In genomic region chr4:151763928-151764327, GRCm38 (mm10) we compare ENCODE assay signal across 10 mouse cellular contexts.
DNase-seq lines count a peak whose midpoint lies in the region; ATAC-seq and TF ChIP-seq lines count a peak whose summit lies in the region.
"Had no signal": no experiment of that assay in that cellular context is flagged by ENCODE, and none has a peak within 500 bp of the region (broad histone marks: within the 10 kb centered on the region; RNA-seq: fewer than 3 reads in every experiment).

No protein-coding gene starts in this region.

- in situ Hi-C loops in CH12.LX (cut with MboI; ENCODE audit: low pct_ligation_motif_present, low pct_unique_long_range_greater_than_20kb, low sequenced_read_pairs) = loop anchor here (25.0 kb wide), 1 partner anchor 602 kb away; no protein-coding TSS in a partner anchor

- no peak for ATAC-seq in intestine, embryonic 14.5 days (replicated peaks; ENCODE audit: low FRiP score, low TSS enrichment, low read depth)
- ATAC-seq in intestine, postnatal 0 days = no peak
- peak; percentile 48; the same call in 1 of the 2 replicates for ATAC-seq in limb, embryonic 13.5 days (ENCODE audit: low FRiP score, low read depth)
- ATAC-seq in erythroblast, adult 5-6 weeks (replicated peaks; ENCODE audit: low FRiP score, poor library complexity, severe bottlenecking) = no peak
- ATAC-seq: Patski had no signal

- TF ChIP-seq RAD21 in CH12.LX (IDR thresholded peaks at IDR 0.05; ENCODE audit: low read depth, low read length) = no peak

- peak; percentile 86 for DNase-seq in intestine, embryonic 14.5 days (ENCODE audit: low spot score)
- peak; percentile 2 for DNase-seq in CH12.LX (ENCODE audit: extremely low read depth)
- DNase-seq in brain, embryonic 14.5 days (ENCODE audit: low read depth) = peak; percentile 22
- no peak for DNase-seq in natural killer cell, adult 2 months (ENCODE audit: low spot score in 2 of 2)
- no peak for DNase-seq in gastrocnemius, adult 18-20 months (ENCODE audit: low spot score)

- TF ChIP-seq CTCF in intestine, postnatal 0 days (IDR thresholded peaks at IDR 0.05; ENCODE audit: low read depth) = no peak
- TF ChIP-seq CTCF in CH12.LX (conservative IDR thresholded peaks at IDR 0.05 in 1 of 2, IDR thresholded peaks at IDR 0.05 in 1 of 2; ENCODE audit: low read depth in 2 of 2, low read length in 2 of 2) = no peak
- TF ChIP-seq CTCF in brain, embryonic 14.5 days (IDR thresholded peaks at IDR 0.05; ENCODE audit: borderline replicate concordance, extremely low read depth, insufficient read depth, insufficient read length) = no peak

- no peaks in the 10 kb centered on the region for H3K79me2 ChIP-seq in CH12.LX (replicated peaks; ENCODE audit: control insufficient read depth, extremely low read depth, insufficient read depth, poor library complexity, severe bottlenecking)

- TF ChIP-seq POLR2A in CH12.LX (IDR thresholded peaks at IDR 0.05; ENCODE audit: low read depth, low read length) = no peak
- no peak for TF ChIP-seq POLR2A in brain, embryonic 14.5 days (IDR thresholded peaks at IDR 0.05; ENCODE audit: borderline replicate concordance, extremely low read depth, insufficient read depth, insufficient read length, poor library complexity, severe bottlenecking)

- no peaks in the 10 kb centered on the region for H3K9me3 ChIP-seq in intestine, embryonic 14.5 days (ENCODE audit: control insufficient read depth, low read length)
- no peaks in the 10 kb centered on the region for H3K9me3 ChIP-seq in intestine, postnatal 0 days (ENCODE audit: control insufficient read depth)
- H3K9me3 ChIP-seq in CH12.LX (replicated peaks; ENCODE audit: low read length) = peaks cover 23% of the 10 kb centered on the region
- no peaks in the 10 kb centered on the region for H3K9me3 ChIP-seq in limb, embryonic 13.5 days
- H3K9me3 ChIP-seq: neural tube, embryonic 12.5 days had no signal

- no peaks in the 10 kb centered on the region for H3K27me3 ChIP-seq in intestine, embryonic 14.5 days (replicated peaks; ENCODE audit: control insufficient read depth, insufficient read depth, low read length)
- H3K27me3 ChIP-seq in intestine, postnatal 0 days (replicated peaks; ENCODE audit: control insufficient read depth, insufficient read depth, low read length) = no peaks in the 10 kb centered on the region
- H3K27me3 ChIP-seq in CH12.LX (replicated peaks) = no peaks in the 10 kb centered on the region
- no peaks in the 10 kb centered on the region for H3K27me3 ChIP-seq in limb, embryonic 13.5 days
- H3K27me3 ChIP-seq: neural tube, embryonic 12.5 days; Patski had no signal

- H3K4me2 ChIP-seq in intestine, embryonic 14.5 days (ENCODE audit: low read length) = no peak overlapping the region
- H3K4me2 ChIP-seq in intestine, postnatal 0 days (replicated peaks; ENCODE audit: low read depth) = no peak overlapping the region
- H3K4me2 ChIP-seq in CH12.LX (ENCODE audit: insufficient read depth, low read depth, poor library complexity, severe bottlenecking) = no peak overlapping the region
- no peak overlapping the region for H3K4me2 ChIP-seq in limb, embryonic 13.5 days (replicated peaks)
- H3K4me2 ChIP-seq: neural tube, embryonic 12.5 days had no signal

- H3K36me3 ChIP-seq in intestine, embryonic 14.5 days (ENCODE audit: control insufficient read depth, insufficient read depth, low read length) = no peaks in the 10 kb centered on the region
- no peaks in the 10 kb centered on the region for H3K36me3 ChIP-seq in intestine, postnatal 0 days (ENCODE audit: control insufficient read depth, insufficient read depth)
- H3K36me3 ChIP-seq in CH12.LX (replicated peaks in 1 of 2; ENCODE audit: control insufficient read depth in 1 of 2, insufficient read depth in 1 of 2, low read length in 1 of 2) = no peaks in the 10 kb centered on the region
- 0 out of 2 replicates have a peak, but pooled peaks cover 3% of the 10 kb centered on the region for H3K36me3 ChIP-seq in limb, embryonic 13.5 days
- H3K36me3 ChIP-seq: neural tube, embryonic 12.5 days had no signal

- no peaks in the 10 kb centered on the region for H3K4me1 ChIP-seq in intestine, embryonic 14.5 days (replicated peaks; ENCODE audit: control insufficient read depth, insufficient read depth, low read length)
- no peaks in the 10 kb centered on the region for H3K4me1 ChIP-seq in intestine, postnatal 0 days (replicated peaks; ENCODE audit: control insufficient read depth, insufficient read depth, low read length)
- H3K4me1 ChIP-seq in CH12.LX (ENCODE audit: control insufficient read depth in 1 of 2, insufficient read depth in 2 of 2) = no peaks in the 10 kb centered on the region
- peaks cover 14% of the 10 kb centered on the region; the same call in 1 of the 2 replicates for H3K4me1 ChIP-seq in limb, embryonic 13.5 days

- 30% methylated on average over 6 of the region's 6 CpGs for WGBS in intestine, embryonic 14.5 days
- WGBS in intestine, postnatal 0 days = 31% methylated on average over 6 of the region's 6 CpGs
- 30% methylated on average over 6 of the region's 6 CpGs for WGBS in limb, embryonic 13.5 days

- TF ChIP-seq EP300 in CH12.LX (IDR thresholded peaks at IDR 0.05; ENCODE audit: low read length) = no peak

- H3K27ac ChIP-seq in intestine, embryonic 14.5 days (ENCODE audit: low read depth) = no peak overlapping the region
- H3K27ac ChIP-seq in intestine, postnatal 0 days (ENCODE audit: low read depth, low read length) = no peak overlapping the region
- no peak overlapping the region for H3K27ac ChIP-seq in CH12.LX (ENCODE audit: insufficient read depth, low read depth)
- H3K27ac ChIP-seq in limb, embryonic 13.5 days = no peak overlapping the region
- H3K27ac ChIP-seq: neural tube, embryonic 12.5 days had no signal

- no peak overlapping the region for H3K4me3 ChIP-seq in intestine, embryonic 14.5 days (ENCODE audit: low read depth, low read length)
- H3K4me3 ChIP-seq in intestine, postnatal 0 days (ENCODE audit: low read depth, low read length) = no peak overlapping the region
- no peak overlapping the region for H3K4me3 ChIP-seq in CH12.LX (replicated peaks in 1 of 3; ENCODE audit: low read depth in 2 of 3, low read length in 2 of 3, poor library complexity in 1 of 3)
- no peak overlapping the region for H3K4me3 ChIP-seq in limb, embryonic 13.5 days
- H3K4me3 ChIP-seq: neural tube, embryonic 12.5 days had no signal

- dilution Hi-C loops in CH12.LX (cut with MboI; ENCODE audit: extremely low pct_ligation_motif_present, extremely low pct_unique_long_range_greater_than_20kb, low sequenced_read_pairs) = no loop called here

- no peak overlapping the region for H3K9ac ChIP-seq in intestine, embryonic 14.5 days (ENCODE audit: low read length)
- H3K9ac ChIP-seq in intestine, postnatal 0 days (ENCODE audit: low read depth, low read length) = no peak overlapping the region
- H3K9ac ChIP-seq in CH12.LX (ENCODE audit: insufficient read depth, low read depth) = no peak overlapping the region
- H3K9ac ChIP-seq in limb, embryonic 13.5 days = no peak overlapping the region
- H3K9ac ChIP-seq: neural tube, embryonic 12.5 days had no signal

TF ChIP-seq in CH12.LX, 34 proteins besides CTCF, POLR2A, EP300 and RAD21:
- TF ChIP-seq PAX5 (IDR thresholded peaks at IDR 0.05; ENCODE audit: low read length) (no peak), MAZ (IDR thresholded peaks at IDR 0.05; ENCODE audit: low read depth, low read length) (no peak), ETS1 (conservative IDR thresholded peaks at IDR 0.05; ENCODE audit: low read depth, low read length) (no peak), E2F4 (IDR thresholded peaks at IDR 0.05; ENCODE audit: insufficient replicate concordance, low read depth, low read length) (no peak), IRF4 (IDR thresholded peaks at IDR 0.05; ENCODE audit: low read depth, low read length) (no peak)

Comparison
In these comparisons a context has a peak if more than half of its experiments do, and no peak if none do; other contexts are left out.
1. DNase-seq: peak in intestine, embryonic 14.5 days (single experiment), CH12.LX (single experiment) and brain, embryonic 14.5 days (single experiment); none in natural killer cell, adult 2 months (0 of 2) and gastrocnemius, adult 18-20 months (single experiment).